Mouse (Mus musculus): ENCODE measurements around the gene Hdac9.

DNA sequence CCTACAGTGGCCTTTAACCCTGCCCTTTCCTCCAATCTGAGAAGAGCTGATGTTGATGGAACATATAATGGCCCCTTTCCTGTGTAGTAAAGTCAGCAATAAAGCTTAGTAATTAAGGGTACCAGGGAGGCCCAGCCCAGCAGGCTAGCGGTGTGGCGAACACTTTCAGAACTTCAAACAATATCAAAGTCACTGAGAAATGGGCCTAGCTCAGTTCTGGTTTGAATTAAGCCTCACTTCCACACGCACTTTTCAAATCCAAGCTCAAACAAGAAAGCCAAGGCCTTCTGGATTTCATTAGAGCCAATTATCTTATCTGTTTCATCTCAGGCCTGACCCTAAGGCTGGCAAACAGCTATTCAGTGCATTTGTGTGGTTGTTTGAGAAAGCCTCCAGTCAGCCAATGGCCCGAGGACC lies 716.9 kb downstream of the Hdac9 start:
- no peak for TF ChIP-seq GATA1 (IDR thresholded peaks at IDR 0.05; ENCODE audit: borderline replicate concordance, low read length)
- no peak for TF ChIP-seq FLI1 (IDR thresholded peaks at IDR 0.05; ENCODE audit: low read length)
